Mouse (Mus musculus) T-cell, adult 66 days (primary cell): ENCODE measurements around the gene Gpr141. TPM values are rescaled to one million over a fixed set of nuclear protein-coding genes. Genes with fewer than 3 reads are reported as not detected.

Experiments used
- total RNA-seq, 2 experiments: library from RNA; stranded (reverse); gene quantifications; 3 replicates in 1 of 2; 4 replicates in 1 of 2; pipeline ENCODE4 v1.2.4; 2023

Gpr141 gene
- under 1 TPM; 0.15 to 0.20 TPM for total RNA-seq

DNA sequence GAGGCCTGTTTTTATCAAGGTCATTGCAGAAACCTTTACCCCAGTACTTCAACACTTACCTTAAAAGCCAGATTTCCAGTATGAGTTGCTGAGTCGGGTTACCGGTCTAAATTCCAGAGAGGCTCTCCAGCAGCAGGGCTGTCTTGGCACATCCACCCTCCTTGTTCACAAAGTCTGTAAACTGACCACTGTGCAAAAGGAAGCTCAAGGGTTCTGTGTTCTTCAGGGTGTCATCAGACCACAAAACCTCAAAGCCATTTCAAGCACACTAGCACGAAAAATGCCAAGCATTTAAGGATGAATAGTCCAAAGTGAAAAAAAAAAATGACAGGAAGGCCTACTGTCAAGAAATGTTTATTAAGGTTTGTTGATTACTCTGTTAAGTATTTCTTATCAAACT is at the start of gene Gpr141:
TSS of gene Gpr141 (minus strand) at position 187 of the 400 bp plus-strand sequence.

Other genes with a start within 250 kb of the Gpr141 start
- gene Epdr1, start 204.3 kb downstream of the Gpr141 start, total RNA-seq = under 1 TPM; 0.47 to 0.99 TPM
- not detected for gene Sfrp4, start 201.2 kb downstream of the Gpr141 start, total RNA-seq
- not detected for gene Nme8, start 126.5 kb downstream of the Gpr141 start, total RNA-seq